Mouse (Mus musculus): ENCODE measurements around the gene Zfp27. TPM values are rescaled to one million over a fixed set of nuclear protein-coding genes. Genes with fewer than 3 reads are reported as not detected.
"Not testable (repeated sequence)": the region's sequence is repeated elsewhere in the genome, so short reads cannot be mapped to it uniquely, and the experiment has no call there.

Gene Zfp27
- polyA plus RNA-seq, 1 experiment from 2014 or later = 11.3 TPM

DNA sequence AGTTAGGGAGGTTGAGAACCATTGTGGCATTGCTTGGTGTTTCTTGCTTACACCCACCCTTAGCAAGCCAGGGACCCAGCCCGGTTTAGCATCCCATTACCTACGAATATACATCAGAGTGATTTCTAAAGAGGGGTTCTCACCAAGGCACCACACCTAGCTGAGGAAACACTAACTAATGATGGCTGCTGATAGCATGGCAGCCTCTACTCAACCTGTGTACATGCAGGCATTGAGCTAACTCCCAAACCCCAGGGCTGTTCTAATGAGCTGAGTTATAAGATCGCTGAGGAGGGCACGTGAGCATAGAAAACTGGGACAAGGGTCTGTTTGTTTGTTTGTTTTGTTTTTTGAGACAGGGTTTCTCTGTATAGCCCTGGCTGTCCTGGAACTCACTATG, 13.6 kb downstream of the Zfp27 start:
- no peak for ATAC-seq
- no peaks in the 10 kb centered on the region for H3K27me3 ChIP-seq
- CTCF ChIA-PET = no interaction called here
- POLR2A ChIA-PET = no interaction called here
- TF ChIP-seq CTCF (IDR thresholded peaks at IDR 0.05) = no peak
- DNase-seq (ENCODE audit: low read depth, low spot score) = no peak
- in situ Hi-C loops (cut with MboI; ENCODE audit: low pct_unique_long_range_greater_than_20kb) = no loop called here

DNA sequence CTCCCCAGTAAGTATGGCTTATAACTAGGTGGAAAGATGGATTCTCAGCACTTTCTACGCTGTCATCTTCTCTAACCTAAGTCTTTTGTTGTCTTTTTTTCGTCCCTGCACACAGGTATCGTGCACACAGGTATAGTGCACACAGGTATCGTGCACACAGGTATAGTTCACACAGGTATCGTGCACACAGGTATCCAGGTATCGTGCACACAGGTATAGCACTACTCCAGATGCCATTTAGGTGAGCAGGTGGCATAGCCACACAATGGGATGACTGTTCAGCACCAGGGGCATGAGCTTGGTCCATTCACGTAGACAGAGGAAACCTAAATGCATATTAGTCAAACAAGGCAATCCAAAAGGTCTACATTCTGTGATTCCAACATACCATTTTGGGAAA, 15.9 kb downstream of the Zfp27 start:
- ChIA-PET CTCF (no interaction called here), POLR2A (no interaction called here)
- no peak for ATAC-seq
- H3K27me3 ChIP-seq = no peaks in the 10 kb centered on the region
- in situ Hi-C loops (cut with MboI; ENCODE audit: low pct_unique_long_range_greater_than_20kb) = no loop called here
- DNase-seq (ENCODE audit: low read depth, low spot score) = no peak
- TF ChIP-seq CTCF (IDR thresholded peaks at IDR 0.05) = no peak

DNA sequence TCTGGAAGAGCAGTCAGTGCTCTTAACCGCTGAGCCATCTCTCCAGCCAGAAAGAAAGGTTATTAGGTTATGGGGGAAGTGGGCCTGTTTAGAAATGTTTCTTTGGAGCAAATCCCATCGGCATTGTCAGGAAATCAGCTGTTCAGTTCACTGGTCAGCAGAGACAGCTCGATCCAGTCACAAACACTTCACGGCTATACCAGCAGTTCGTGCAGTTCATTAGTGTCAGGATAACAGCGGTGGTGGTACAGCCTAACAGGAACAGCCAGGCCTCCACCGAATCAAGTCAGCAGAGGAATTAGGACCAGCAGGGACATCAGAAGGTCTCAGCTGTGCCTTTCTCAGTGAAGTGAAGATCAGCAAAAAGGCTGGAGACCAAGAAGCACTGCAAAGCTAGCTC, 25.5 kb downstream of the Zfp27 start:
- in situ Hi-C loops (cut with MboI; ENCODE audit: low pct_unique_long_range_greater_than_20kb) = no loop called here
- no peak for ATAC-seq
- ChIA-PET CTCF (interaction anchor here (1.2 kb wide), 1 partner anchor 17 kb away, joined by 3 read pairs; no protein-coding TSS in a partner anchor), POLR2A (no interaction called here)
- no peaks in the 10 kb centered on the region for H3K27me3 ChIP-seq
- no peak for DNase-seq (ENCODE audit: low read depth, low spot score)
- TF ChIP-seq CTCF (IDR thresholded peaks at IDR 0.05) = no peak

DNA sequence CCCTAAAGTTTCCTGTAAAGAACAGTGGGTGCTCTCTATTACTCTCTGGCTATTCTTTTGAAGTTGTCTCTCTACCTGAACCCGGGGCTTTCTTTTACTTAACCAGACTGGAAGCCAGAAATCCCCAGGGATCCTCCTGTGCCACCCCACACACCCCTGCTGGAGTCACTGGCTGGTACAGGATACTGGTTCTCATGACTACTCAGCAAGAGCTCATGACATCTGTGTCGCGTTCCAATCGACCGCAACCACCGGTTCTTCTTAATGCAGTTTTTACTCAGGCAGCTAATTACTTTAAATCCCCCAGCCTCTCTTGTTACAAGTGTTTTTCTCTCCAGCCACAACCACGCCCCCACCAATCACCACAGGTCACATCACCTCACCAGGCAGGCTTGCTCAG, 26.3 kb downstream of the Zfp27 start:
- ChIA-PET POLR2A (no interaction called here), CTCF (no interaction called here)
- ATAC-seq (no peak), DNase-seq (ENCODE audit: low read depth, low spot score) (no peak)
- no peak for TF ChIP-seq CTCF (IDR thresholded peaks at IDR 0.05)
- in situ Hi-C loops (cut with MboI; ENCODE audit: low pct_unique_long_range_greater_than_20kb) = no loop called here
- no peaks in the 10 kb centered on the region for H3K27me3 ChIP-seq

DNA sequence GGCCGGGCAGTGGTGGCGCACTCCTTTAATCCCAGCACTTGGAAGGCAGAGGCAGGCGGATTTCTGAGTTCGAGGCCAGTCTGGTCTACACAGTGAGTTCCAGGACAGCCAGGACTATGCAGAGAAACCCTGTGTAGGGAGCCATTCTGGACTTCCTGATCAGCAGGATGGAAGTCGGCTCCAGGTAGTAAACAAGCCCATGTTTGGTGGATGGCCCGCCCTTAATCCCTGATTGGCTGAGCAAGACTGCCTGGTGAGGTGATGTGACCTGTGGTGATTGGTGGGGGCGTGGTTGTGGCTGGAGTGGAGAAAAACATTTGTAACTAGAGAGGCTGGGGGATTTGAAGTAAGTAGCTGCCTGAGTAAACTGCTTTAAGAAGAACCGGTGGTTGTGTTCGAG, 28.8 kb downstream of the Zfp27 start:
- DNase-seq (ENCODE audit: low read depth, low spot score); ATAC-seq; in situ Hi-C loops (cut with MboI; ENCODE audit: low pct_unique_long_range_greater_than_20kb); POLR2A ChIA-PET; H3K27me3 ChIP-seq; CTCF ChIA-PET: not testable (repeated sequence)

DNA sequence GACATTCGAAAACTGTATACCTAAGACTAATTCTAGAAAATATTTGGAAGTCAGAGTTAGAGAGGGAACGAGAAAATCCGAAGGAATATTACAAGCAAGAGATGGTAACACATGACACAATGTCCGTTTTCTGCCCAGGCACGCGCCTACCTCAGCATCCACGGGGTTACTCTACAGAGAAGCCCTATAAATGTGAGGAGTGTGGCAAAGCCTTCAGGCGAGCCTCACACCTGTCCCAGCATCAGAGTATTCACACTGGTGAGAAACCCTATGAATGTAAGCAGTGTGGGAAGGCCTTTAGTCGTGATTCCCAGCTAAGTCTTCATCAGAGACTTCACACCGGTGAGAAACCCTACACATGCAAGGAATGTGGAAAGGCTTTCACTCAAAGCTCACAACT, 32.1 kb downstream of the Zfp27 start:
- DNase-seq (ENCODE audit: low read depth, low spot score) (no peak), ATAC-seq (no peak)
- ChIA-PET POLR2A (no interaction called here), CTCF (no interaction called here)
- TF ChIP-seq CTCF (IDR thresholded peaks at IDR 0.05) = no peak
- H3K27me3 ChIP-seq = no peaks in the 10 kb centered on the region
- in situ Hi-C loops (cut with MboI; ENCODE audit: low pct_unique_long_range_greater_than_20kb) = no loop called here

DNA sequence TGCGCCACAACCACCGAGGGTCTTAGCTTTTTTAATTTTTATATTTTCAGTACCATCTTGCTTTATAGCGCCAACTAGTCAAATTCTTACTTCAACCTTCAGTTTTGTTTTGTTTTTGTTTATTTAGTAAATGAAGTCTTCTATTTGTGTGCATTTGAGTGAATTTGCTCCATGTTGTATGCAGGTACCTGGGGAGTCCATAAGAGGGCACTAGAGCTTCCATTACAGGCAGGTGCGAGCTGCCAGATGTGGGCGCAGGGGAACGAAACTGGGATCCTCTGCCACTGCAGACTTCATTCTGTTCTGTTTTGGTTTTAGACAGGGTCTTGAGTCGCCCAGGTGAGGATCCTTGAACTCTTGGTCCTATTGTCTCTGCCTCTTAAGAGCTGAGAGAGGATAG, 44.7 kb downstream of the Zfp27 start:
- POLR2A ChIA-PET = interaction anchor here (0.5 kb wide), 1 partner anchor 624 kb away, joined by 3 read pairs; no protein-coding TSS in a partner anchor
- TF ChIP-seq CTCF (IDR thresholded peaks at IDR 0.05) = peak; percentile 28
- CTCF ChIA-PET = no interaction called here
- no peaks in the 10 kb centered on the region for H3K27me3 ChIP-seq
- DNase-seq (ENCODE audit: low read depth, low spot score) = no peak
- ATAC-seq = no peak
- in situ Hi-C loops (cut with MboI; ENCODE audit: low pct_unique_long_range_greater_than_20kb) = loop anchor here (5.0 kb wide), 1 partner anchor 41 kb away; no protein-coding TSS in a partner anchor

DNA sequence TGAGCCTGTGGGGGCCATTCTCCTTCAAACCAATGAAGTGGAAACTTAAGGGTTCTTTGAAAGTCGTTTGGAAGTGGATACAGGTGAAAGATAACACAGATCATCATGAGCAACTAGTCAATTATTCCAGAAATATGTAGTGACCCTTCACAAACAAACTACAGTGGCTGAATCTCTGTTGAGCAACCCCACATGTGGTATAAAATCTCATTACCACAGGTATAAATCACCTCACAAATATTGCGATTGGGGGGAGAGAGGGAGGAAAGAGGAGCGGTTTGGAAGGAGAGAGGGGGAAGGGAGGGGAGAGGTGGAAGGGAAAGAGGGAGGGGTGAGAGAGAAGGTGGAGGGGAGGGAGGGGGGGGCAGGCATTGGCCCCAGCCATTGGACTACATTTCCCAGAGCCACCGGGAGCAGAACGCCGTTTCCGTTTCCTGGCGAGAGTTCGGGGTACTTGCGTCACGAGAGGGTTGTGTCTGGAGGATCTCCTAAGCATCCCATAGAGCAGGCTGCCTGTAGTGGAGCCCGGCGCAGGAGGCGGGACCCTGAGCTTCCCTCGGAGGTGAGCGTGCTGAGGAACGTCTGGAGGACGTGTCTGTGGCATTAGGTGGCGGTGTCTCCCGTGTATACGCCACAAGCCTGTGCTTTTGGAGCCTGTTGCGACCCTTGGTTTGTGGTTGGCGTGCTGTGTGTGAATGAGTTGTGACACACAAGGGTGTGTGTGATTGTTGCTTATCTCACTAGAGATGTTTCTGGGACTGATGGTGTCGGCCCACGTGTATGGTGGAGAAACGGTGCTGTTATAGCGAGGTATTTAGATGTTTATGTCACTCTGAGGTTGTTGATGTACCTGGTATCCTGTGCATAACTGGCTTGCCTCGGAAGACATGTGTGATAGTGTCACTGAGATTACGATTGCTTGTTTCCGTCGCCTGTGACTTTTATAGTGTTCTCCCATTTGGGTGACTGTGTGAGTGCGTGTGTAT, 46.5 kb downstream of the Zfp27 start, which contains the start of gene Zfp420:
Zfp420 (plus strand) TSS at position 448 of the 986 bp plus-strand sequence.
- ATAC-seq (peak; percentile 99), DNase-seq (ENCODE audit: low read depth, low spot score) (peak; percentile 64)
- no peak for TF ChIP-seq CTCF (IDR thresholded peaks at IDR 0.05)
- ChIA-PET POLR2A (no interaction called here), CTCF (no interaction called here)
- in situ Hi-C loops (cut with MboI; ENCODE audit: low pct_unique_long_range_greater_than_20kb) = loop anchor here (5.0 kb wide), 1 partner anchor 42 kb away; no protein-coding TSS in a partner anchor
- H3K27me3 ChIP-seq = no peaks in the 10 kb centered on the region

DNA sequence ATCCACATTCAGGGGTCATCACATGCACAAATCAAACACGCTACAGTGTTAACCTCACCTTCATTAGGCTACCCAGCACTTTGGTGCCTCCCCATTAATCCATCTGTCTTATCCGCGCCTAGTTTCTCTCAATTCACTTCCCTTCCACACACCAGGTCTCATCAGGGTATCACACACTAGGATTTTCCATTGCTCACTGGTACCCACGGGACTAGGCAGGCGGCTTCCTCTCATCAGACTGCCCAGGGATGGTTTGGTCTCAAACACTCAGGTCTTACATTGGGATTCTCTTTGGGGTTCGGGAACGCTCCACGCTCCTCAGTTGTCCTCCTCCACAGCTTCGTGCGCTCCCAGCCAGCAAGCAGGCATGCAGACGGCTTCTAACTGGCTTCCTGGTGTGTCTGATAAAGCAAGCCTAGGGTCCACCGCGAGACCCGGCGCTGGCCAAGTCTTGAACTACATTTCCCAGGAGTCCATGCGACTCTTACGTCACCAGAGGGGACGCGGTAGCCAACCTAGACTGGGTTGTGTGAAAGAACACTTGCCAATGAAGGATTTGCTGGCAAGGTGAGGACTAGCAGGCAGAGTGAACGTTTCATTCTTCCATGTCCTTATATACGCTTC, 53.0 kb downstream of the Zfp27 start, which contains the start of gene Zfp940:
Zfp940 (minus strand) TSS at position 451 of the 624 bp plus-strand sequence.
- CTCF ChIA-PET = no interaction called here
- H3K27me3 ChIP-seq = no peaks in the 10 kb centered on the region
- POLR2A ChIA-PET = interaction anchor here (0.7 kb wide), 1 partner anchor 130 kb away, joined by 3 read pairs; no protein-coding TSS in a partner anchor
- DNase-seq (ENCODE audit: low read depth, low spot score) = peak; percentile 49
- TF ChIP-seq CTCF (IDR thresholded peaks at IDR 0.05) = no peak
- in situ Hi-C loops (cut with MboI; ENCODE audit: low pct_unique_long_range_greater_than_20kb) = no loop called here
- ATAC-seq = peak; percentile 95

DNA sequence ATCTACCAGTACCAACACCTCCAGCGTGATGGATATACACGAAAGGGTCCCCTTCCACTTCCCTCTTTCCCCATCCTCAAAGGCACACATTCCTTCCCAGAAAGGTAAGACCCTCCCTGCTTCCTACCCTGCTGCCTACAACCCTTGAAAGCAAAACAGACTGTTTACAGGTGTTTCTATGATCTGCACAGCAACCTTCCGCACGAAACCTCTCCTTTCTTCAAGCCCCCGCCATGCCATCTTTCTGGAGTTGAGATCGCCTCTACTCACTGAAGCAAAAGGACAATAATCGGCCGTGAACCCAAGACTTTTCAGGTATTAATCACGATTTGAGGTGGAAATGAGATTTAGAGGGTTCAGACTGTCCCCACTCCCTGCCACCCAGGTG, 53.5 kb downstream of the Zfp27 start:
- no peak for TF ChIP-seq CTCF (IDR thresholded peaks at IDR 0.05)
- DNase-seq (ENCODE audit: low read depth, low spot score) (no peak), ATAC-seq (no peak)
- H3K27me3 ChIP-seq = no peaks in the 10 kb centered on the region
- POLR2A ChIA-PET = no interaction called here
- in situ Hi-C loops (cut with MboI; ENCODE audit: low pct_unique_long_range_greater_than_20kb) = no loop called here
- CTCF ChIA-PET = no interaction called here

DNA sequence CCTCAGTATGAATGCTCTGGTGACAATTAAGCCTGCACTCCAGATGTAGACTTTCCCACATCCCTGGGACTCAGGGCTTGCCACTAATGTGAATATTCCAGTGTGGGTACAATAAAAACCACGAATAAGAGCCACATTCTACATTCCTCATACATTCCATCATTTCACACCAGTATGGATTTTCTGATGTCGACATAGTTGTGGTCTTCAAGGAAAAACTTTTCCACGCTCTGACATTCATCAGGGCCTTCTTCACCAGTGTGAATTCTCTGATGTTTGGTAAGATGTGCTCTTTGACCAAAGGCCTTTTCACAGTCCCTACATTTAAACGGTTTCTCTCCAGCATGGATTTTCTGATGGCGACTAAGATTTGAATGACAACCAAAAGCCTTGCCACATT, 61.8 kb downstream of the Zfp27 start:
- CTCF ChIA-PET = interaction anchor here (1.5 kb wide), 1 partner anchor 63 kb away, joined by 3 read pairs; no protein-coding TSS in a partner anchor
- ATAC-seq (no peak), DNase-seq (ENCODE audit: low read depth, low spot score) (peak; percentile 25)
- H3K27me3 ChIP-seq = no peaks in the 10 kb centered on the region
- POLR2A ChIA-PET = no interaction called here
- TF ChIP-seq CTCF (IDR thresholded peaks at IDR 0.05) = no peak
- in situ Hi-C loops (cut with MboI; ENCODE audit: low pct_unique_long_range_greater_than_20kb) = no loop called here

Other genes with a start within 250 kb of the Zfp27 start
- 0.04 TPM for gene Catsperg2, start 179.5 kb downstream of the Zfp27 start, polyA plus RNA-seq (2021)
- gene Zfp84, start 138.0 kb downstream of the Zfp27 start, polyA plus RNA-seq (2021) = 11.7 TPM
- 11.8 TPM for gene Zfp30, start 122.6 kb downstream of the Zfp27 start, polyA plus RNA-seq (2021)
- 12.8 TPM for gene Zfp790, start 90.5 kb downstream of the Zfp27 start, polyA plus RNA-seq (2021)
- 6.1 TPM for gene Zfp940, start 52.9 kb downstream of the Zfp27 start, polyA plus RNA-seq (2021)
- 5.3 TPM for gene Zfp420, start 46.6 kb downstream of the Zfp27 start, polyA plus RNA-seq (2021)
- 9.3 TPM for gene Zfp383, start 1.7 kb upstream of the Zfp27 start, polyA plus RNA-seq (2021)
- 12.1 TPM for gene Zfp74, start 47.5 kb upstream of the Zfp27 start, polyA plus RNA-seq (2021)
- gene Zfp568, start 77.4 kb upstream of the Zfp27 start, polyA plus RNA-seq (2021) = 12.0 TPM
- gene Zfp14, start 144.8 kb upstream of the Zfp27 start, polyA plus RNA-seq (2021) = 3.4 TPM
- 13.7 TPM for gene Zfp82, start 166.3 kb upstream of the Zfp27 start, polyA plus RNA-seq (2021)
- 1.1 TPM for gene Gm26920, start 183.8 kb upstream of the Zfp27 start, polyA plus RNA-seq (2021)
- 5.3 TPM for gene Zfp566, start 184.0 kb upstream of the Zfp27 start, polyA plus RNA-seq (2021)
- gene Zfp260, start 188.2 kb upstream of the Zfp27 start, polyA plus RNA-seq (2021) = 55.7 TPM
- gene Zfp382, start 215.4 kb upstream of the Zfp27 start, polyA plus RNA-seq (2021) = 8.7 TPM

Data from Patski (cell line).